Mouse (Mus musculus): ENCODE measurements at regions not wholly inside any gene's neighbourhood (a gene's known extent, or its start where the extent isn't known, plus 50 kb on each side); places are given as distances from the start of the nearest gene placed in this dataset.
A peak's percentile ranks its signal among the peaks of the same experiment; 100 is the strongest.
"Not testable (repeated sequence)": the region's sequence is repeated elsewhere in the genome, so short reads cannot be mapped to it uniquely, and the experiment has no call there.

DNA sequence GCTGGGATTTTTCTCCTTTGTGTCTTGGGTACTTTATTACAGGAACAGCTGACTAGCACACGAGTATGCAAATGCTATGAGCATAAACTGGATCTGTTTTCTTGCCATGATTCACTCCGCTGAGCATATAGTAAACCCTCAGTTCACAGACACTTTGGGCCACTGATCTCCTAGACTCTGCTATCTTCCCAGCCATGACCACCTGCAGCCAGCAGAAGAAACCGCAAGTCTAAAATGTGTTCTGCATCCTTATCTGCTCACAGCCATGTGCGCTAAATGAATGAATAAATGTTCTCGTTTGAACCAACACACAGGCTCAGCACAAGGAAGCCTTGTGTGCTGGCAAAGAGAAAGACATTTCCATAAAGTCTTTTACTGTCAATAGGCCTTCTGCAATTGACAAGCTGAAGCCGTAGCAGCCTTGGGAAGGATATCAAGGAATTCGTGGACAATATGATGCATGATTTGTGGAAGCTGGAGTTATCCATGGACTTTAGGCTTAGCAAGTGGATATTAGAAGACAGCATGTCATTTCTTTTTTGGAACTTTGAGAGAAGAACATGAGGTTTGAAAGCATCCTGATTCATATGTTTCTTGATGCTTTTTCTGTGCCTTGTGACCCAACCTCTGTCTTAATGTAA lies 127.2 kb downstream of the Tcp10c start:
- Histone ChIP-seq H3K27ac (no peak overlapping the region), H3K36me3 (ENCODE audit: control insufficient read depth, insufficient read depth, low read length) (no peaks in the 10 kb centered on the region), H3K4me1 (ENCODE audit: control insufficient read depth, insufficient read depth, low read length) (peaks cover 2% of the 10 kb centered on the region), H3K27me3 (ENCODE audit: control insufficient read depth, insufficient read depth, low read length) (no peaks in the 10 kb centered on the region), H3K9ac (ENCODE audit: low read depth, low read length) (no peak overlapping the region), H3K79me2 (replicated peaks; ENCODE audit: control insufficient read depth, insufficient read depth, low read length) (no peaks in the 10 kb centered on the region), H3K4me3 (no peak overlapping the region)
- no peak for DNase-seq
- TF ChIP-seq CTCF (IDR thresholded peaks at IDR 0.05) (no peak), POLR2A (IDR thresholded peaks at IDR 0.05; ENCODE audit: insufficient read depth, low read depth, low read length) (no peak)
- intact Hi-C loops (cut with DNase I): no loop called here
- 76% methylated on average over 7 of the region's 7 CpGs for WGBS

DNA sequence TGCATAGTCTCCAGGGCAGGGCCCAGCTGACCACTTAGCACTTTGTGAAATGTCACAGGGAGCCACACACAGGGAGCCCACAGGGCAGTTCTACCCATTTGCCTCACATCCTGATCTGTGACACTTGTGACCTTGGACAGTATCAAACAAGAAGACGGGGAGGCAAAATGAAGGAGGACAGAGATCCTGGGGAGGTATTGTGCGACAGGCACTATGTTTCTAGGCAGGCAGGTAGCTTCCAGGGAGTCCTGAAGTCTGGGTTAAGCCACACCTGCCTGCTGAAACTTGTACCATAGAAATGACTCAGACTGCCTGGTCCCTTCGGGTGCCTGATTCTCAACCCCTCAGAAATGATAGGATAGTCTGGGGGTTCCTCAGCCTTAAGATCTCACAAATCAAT lies 127.8 kb downstream of the Tcp10c start:
- Histone ChIP-seq H3K27me3 (ENCODE audit: control insufficient read depth, insufficient read depth, low read length) (no peaks in the 10 kb centered on the region), H3K4me1 (ENCODE audit: control insufficient read depth, insufficient read depth, low read length) (peaks cover 2% of the 10 kb centered on the region), H3K79me2 (replicated peaks; ENCODE audit: control insufficient read depth, insufficient read depth, low read length) (no peaks in the 10 kb centered on the region), H3K9ac (ENCODE audit: low read depth, low read length) (no peak overlapping the region), H3K36me3 (ENCODE audit: control insufficient read depth, insufficient read depth, low read length) (no peaks in the 10 kb centered on the region), H3K27ac (no peak overlapping the region), H3K4me3 (no peak overlapping the region)
- TF ChIP-seq CTCF (IDR thresholded peaks at IDR 0.05) (no peak), EP300 (IDR thresholded peaks at IDR 0.05; ENCODE audit: insufficient read depth, low read depth, low read length) (no peak)
- intact Hi-C loops (cut with DNase I): no loop called here
- 92% methylated on average over 3 of the region's 3 CpGs for WGBS
- DNase-seq: no peak

DNA sequence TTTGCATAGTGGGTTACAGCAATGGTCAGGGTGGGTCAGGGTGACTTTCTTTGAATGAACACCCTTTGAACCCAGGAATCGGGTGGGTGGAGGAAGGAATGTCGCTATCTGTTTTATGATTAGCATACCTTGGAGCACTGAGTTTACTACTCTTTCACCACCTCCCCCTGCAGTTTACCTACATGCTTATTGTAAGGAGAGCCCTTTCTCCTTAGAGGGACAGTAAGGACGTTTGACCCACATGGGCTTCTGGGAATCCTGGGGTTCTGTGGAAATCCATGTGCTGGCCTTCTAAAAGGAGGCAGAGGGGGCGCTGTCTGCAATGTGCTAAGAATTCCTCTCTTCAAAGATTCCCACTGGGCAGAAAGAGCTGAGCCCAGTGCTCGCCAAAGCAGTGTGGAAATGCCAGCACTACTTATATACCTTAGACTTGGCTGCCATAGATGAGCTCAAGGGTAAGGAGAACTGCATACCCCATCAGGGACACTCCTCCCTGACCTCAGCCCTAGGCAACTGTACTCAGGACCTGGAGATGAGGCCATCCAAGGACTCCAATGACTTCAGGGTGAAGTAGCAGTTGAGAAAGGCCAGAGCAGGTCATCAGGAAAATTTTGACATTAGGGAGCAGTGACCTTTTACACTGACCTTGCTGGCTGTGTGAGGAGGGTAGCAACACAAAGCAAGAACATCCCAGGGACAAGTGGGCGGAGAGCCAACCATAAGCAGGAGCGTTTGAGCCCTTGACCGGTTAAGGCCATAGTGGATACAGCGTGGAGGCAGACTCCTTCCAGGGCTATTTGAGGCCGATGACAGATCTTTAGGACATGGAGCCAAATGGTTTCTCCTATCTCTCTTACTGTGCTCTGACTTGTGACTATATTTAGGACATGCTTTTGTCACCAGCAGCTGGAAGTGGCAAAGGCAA lies 133.2 kb downstream of the Tcp10c start:
- DNase-seq: peak; percentile 55 to 79
- H3K4me3 ChIP-seq: no peak overlapping the region
- intact Hi-C loops (cut with DNase I): no loop called here
- no peaks in the 10 kb centered on the region for H3K79me2 ChIP-seq (replicated peaks; ENCODE audit: control insufficient read depth, insufficient read depth, low read length)
- no peaks in the 10 kb centered on the region for H3K27me3 ChIP-seq (ENCODE audit: control insufficient read depth, insufficient read depth, low read length)
- H3K9ac ChIP-seq (ENCODE audit: low read depth, low read length): no peak overlapping the region
- peaks cover 7% of the 10 kb centered on the region for H3K4me1 ChIP-seq (ENCODE audit: control insufficient read depth, insufficient read depth, low read length)
- WGBS: 43% methylated on average over 10 of the region's 10 CpGs
- H3K36me3 ChIP-seq (ENCODE audit: control insufficient read depth, insufficient read depth, low read length): no peaks in the 10 kb centered on the region
- TF ChIP-seq EP300 (IDR thresholded peaks at IDR 0.05; ENCODE audit: insufficient read depth, low read depth, low read length): no peak
- TF ChIP-seq CTCF (IDR thresholded peaks at IDR 0.05): peak; percentile 29
- peak overlapping the region; percentile 69 for H3K27ac ChIP-seq

DNA sequence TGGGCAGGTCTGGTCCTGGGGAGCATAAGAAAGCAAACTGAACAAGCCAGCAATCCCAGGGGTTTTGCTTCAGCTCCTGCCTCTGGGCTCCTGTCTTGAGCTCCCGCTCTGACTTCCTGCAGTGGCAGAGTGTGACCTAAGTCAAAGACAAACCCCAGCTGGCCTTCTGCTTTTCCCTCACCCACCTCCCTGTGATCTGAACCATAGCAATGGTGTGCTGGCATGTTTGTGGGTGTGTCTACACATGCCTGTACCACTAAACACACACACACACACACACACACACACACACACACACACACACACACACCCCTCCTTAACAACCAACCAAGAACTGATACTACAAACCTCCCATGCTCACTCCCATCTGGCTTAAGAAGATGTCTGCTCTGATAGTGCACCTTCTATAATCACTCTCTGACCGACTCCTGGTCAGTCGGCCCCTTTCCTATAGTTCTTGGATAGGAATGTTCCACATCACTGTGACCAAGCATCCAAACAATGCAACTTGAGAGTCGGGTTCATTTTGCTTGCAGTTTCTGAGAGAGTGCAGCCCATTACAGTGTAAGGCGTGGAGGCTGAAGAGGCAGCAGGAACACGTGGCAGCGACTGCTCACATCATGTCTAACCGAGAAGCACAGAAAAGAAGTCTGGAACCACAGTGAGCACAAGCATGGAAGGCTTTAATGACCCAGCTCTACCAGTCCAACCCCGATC lies 134.4 kb downstream of the Tcp10c start:
- H3K79me2 ChIP-seq (replicated peaks; ENCODE audit: control insufficient read depth, insufficient read depth, low read length): no peaks in the 10 kb centered on the region

DNA sequence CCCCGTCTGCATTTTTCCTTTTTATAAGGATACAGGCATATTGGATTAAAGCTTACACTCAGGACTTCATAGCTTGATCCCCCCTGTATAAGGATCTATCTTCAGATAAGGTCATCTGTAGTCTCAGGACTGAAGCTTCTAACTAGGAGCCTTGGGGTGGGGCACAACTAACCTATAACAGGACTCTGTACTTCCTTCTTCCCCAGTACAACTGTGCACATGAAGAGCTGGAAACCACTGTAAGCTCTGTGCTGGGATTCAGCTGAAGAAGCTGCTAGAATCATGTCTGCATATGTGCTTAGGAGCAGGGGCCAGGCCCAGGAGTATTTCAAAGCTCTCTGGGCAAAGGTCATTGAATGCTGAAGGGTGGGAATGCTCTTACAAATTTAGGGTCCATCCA lies 137.9 kb downstream of the Tcp10c start:
- H3K27ac ChIP-seq; H3K4me1 ChIP-seq (ENCODE audit: control insufficient read depth, insufficient read depth, low read length); H3K36me3 ChIP-seq (ENCODE audit: control insufficient read depth, insufficient read depth, low read length); DNase-seq; H3K27me3 ChIP-seq (ENCODE audit: control insufficient read depth, insufficient read depth, low read length); H3K4me3 ChIP-seq; H3K79me2 ChIP-seq (replicated peaks; ENCODE audit: control insufficient read depth, insufficient read depth, low read length); intact Hi-C loops (cut with DNase I); H3K9ac ChIP-seq (ENCODE audit: low read depth, low read length): not testable (repeated sequence)
- WGBS: 91% methylated on average over 1 of the region's 1 CpGs

More for the DNA sequence above, 134.4 kb downstream of the Tcp10c start:
- no peaks in the 10 kb centered on the region for H3K36me3 ChIP-seq (ENCODE audit: control insufficient read depth, insufficient read depth, low read length)
- H3K9ac ChIP-seq (ENCODE audit: low read depth, low read length): no peak overlapping the region
- intact Hi-C loops (cut with DNase I): no loop called here
- H3K4me1 ChIP-seq (ENCODE audit: control insufficient read depth, insufficient read depth, low read length): peaks cover 7% of the 10 kb centered on the region
- TF ChIP-seq CTCF (IDR thresholded peaks at IDR 0.05) (no peak), EP300 (IDR thresholded peaks at IDR 0.05; ENCODE audit: insufficient read depth, low read depth, low read length) (no peak), POLR2A (IDR thresholded peaks at IDR 0.05; ENCODE audit: insufficient read depth, low read depth, low read length) (no peak)
- H3K27me3 ChIP-seq (ENCODE audit: control insufficient read depth, insufficient read depth, low read length): no peaks in the 10 kb centered on the region
- H3K4me3 ChIP-seq: no peak overlapping the region
- 52% methylated on average over 9 of the region's 9 CpGs for WGBS
- H3K27ac ChIP-seq: peak overlapping the region; percentile 69
- no peak for DNase-seq

DNA sequence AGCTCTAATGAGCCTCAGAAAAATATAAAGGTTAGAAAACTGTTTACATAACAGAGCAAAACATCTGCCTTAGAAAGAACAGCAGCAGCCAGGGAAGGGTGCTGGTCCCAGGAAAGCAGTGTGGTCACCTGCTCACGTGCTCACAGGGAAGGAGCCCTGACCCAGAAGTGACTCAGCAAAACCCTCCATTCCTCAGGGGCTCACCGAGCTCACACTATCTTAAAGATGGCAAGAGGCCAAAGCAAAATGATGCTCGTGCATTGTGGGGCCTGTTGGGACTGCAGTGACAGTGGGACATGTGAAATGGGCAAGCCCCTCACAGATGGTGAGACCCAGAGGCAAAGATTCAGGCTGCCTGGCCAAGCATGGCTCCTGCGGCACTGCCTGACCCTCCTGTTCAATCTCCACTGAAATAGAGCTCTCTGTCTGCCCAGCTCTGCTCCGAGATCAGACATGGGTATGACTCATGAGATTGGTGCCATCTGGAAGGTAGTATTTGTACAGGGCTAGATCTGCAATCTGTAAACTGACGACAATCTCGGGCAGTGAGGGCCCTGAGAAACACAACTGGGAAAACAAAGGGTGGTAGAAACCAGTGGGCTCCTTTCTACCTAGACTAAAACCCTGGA lies 138.4 kb downstream of the Tcp10c start:
- H3K4me1 ChIP-seq (ENCODE audit: control insufficient read depth, insufficient read depth, low read length); H3K27me3 ChIP-seq (ENCODE audit: control insufficient read depth, insufficient read depth, low read length); H3K79me2 ChIP-seq (replicated peaks; ENCODE audit: control insufficient read depth, insufficient read depth, low read length); H3K27ac ChIP-seq; intact Hi-C loops (cut with DNase I); H3K36me3 ChIP-seq (ENCODE audit: control insufficient read depth, insufficient read depth, low read length); H3K9ac ChIP-seq (ENCODE audit: low read depth, low read length); H3K4me3 ChIP-seq; DNase-seq: not testable (repeated sequence)
- WGBS: 9% methylated on average over 3 of the region's 7 CpGs

DNA sequence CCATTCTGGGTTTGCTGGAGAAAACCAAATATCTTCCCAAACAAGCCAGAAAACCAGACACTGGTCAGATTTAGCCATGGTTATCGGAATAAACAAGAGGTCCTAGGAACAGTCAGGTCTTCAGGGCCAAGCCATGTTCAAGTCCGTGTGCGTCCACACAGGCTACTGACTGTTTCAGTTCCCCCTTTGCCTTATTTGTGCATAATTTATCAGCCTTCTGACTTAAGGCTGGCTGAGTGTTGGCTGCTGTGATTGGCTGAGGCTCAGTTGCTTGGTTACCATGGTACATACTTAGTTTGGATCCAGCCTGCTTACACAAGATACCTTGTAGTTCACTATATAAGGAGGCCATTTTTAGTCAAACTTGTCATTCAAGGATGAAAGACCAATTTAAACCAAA lies 139.5 kb downstream of the Tcp10c start:
- 92% methylated on average over 3 of the region's 3 CpGs for WGBS
- H3K36me3 ChIP-seq (ENCODE audit: control insufficient read depth, insufficient read depth, low read length); intact Hi-C loops (cut with DNase I); H3K79me2 ChIP-seq (replicated peaks; ENCODE audit: control insufficient read depth, insufficient read depth, low read length); DNase-seq; H3K27me3 ChIP-seq (ENCODE audit: control insufficient read depth, insufficient read depth, low read length); H3K4me1 ChIP-seq (ENCODE audit: control insufficient read depth, insufficient read depth, low read length); H3K27ac ChIP-seq; H3K9ac ChIP-seq (ENCODE audit: low read depth, low read length); H3K4me3 ChIP-seq: not testable (repeated sequence)

DNA sequence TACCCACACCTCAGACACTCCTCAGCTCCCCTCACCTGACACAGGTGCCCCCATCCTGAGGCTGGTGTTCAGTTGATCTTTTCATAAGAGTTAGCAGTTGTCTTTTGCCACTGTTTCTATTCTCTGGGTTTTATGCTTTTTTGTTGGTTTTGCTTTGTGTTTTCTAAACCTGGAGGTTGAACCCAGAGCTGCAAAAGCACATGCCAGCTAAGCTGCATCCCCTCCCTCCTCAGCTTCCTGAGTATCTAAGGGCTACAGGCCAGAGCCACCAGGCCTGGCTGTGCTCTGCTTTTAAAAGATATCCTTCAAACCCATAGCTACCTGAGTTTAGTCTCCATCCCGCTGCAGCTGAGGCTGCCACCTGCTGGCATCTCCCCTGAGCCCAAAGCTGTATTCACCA lies 140.1 kb downstream of the Tcp10c start:
- H3K27ac ChIP-seq; intact Hi-C loops (cut with DNase I); H3K4me3 ChIP-seq; H3K36me3 ChIP-seq (ENCODE audit: control insufficient read depth, insufficient read depth, low read length); H3K27me3 ChIP-seq (ENCODE audit: control insufficient read depth, insufficient read depth, low read length); H3K4me1 ChIP-seq (ENCODE audit: control insufficient read depth, insufficient read depth, low read length); H3K79me2 ChIP-seq (replicated peaks; ENCODE audit: control insufficient read depth, insufficient read depth, low read length); H3K9ac ChIP-seq (ENCODE audit: low read depth, low read length); DNase-seq: not testable (repeated sequence)
- 83% methylated on average over 1 of the region's 1 CpGs for WGBS

All from heart, adult 2 months (tissue).